Mouse (Mus musculus) CD8-positive naive resting alpha-beta T cell, adult 57 days (primary cell): ENCODE results near the gene Ropn1. TPM values are rescaled to one million over a fixed set of nuclear protein-coding genes. Genes with fewer than 3 reads are reported as not detected.

Source experiments
- total RNA-seq: library from RNA; stranded (reverse); gene quantifications from one replicate; pipeline ENCODE4 v1.2.4, GENCODE M21; 2023

The Ropn1 gene
- total RNA-seq: not detected

GRCm38 (mm10) chr16:34649621-34650020 lies at the start of gene Ropn1:
Ropn1 (plus strand) TSS chr16:34649921.

GRCm38 (mm10) chr16:34690334-34691144 lies 40.8 kb downstream of the Ropn1 start, which contains the start of gene Ccdc14:
Ccdc14 (plus strand) TSS chr16:34690616.

Other genes starting within 250 kb of the Ropn1 start
- gene Kalrn, start 76.4 kb upstream of the Ropn1 start, total RNA-seq: 2.4 TPM
- gene Ccdc14, start 40.7 kb downstream of the Ropn1 start, total RNA-seq: 4.3 TPM
- 0.21 TPM for gene Mylk, start 95.3 kb downstream of the Ropn1 start, total RNA-seq